Mouse (Mus musculus): ENCODE measurements around the gene Rftn1.

DNA sequence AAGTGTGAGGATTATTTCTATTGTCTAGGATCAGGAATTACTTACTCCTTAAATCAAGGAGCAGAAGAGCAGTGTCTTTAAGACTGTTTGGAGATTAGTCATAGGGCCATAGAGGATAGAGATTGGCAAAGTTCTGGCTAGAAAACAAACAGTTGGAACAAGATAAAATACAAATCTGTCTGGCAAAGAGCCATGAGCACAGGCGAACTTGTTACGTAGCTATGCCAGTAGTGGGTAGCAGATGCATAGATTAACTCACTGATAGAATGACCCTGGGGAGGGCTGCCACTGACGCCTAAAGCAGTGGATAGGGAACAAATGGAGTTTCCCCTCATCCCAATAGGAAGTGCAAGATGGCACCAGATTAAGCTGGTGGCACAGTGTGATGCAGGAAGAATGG, 97.1 kb downstream of the Rftn1 start:
- TF ChIP-seq CTCF (IDR thresholded peaks at IDR 0.05; ENCODE audit: control insufficient read depth, insufficient read depth, insufficient replicate concordance, low read depth, low read length), result no peak
- TF ChIP-seq POLR2A (IDR thresholded peaks at IDR 0.05; ENCODE audit: control insufficient read depth, low read depth, low read length), result no peak
